Mouse (Mus musculus): ENCODE measurements around the gene Ibtk. TPM values are rescaled to one million over a fixed set of nuclear protein-coding genes. Genes with fewer than 3 reads are reported as not detected.

The Ibtk gene
- polyA plus RNA-seq, 1 experiment from 2014 or later, result 19.0 TPM

DNA sequence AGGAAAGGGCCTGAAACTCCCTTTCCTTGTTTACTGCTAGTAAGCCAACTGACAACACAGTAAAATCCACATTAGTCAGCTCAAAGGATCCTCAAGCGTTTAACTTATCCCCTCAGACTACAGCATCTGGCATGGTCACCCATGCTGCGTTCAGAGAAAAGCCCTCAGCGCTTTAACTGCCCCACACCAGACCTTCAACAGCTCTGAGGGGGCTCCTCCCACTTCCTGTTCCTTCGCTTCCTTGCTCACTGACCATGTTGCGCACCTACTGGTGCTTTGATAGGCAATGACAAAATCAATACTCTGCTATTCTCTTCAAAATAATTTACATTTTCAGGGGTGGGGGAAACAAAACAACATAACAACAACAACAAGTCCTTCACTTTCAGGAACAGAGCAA, 47.2 kb downstream of the Ibtk start:
- H3K36me3 ChIP-seq, result peaks cover 63% of the 10 kb centered on the region

DNA sequence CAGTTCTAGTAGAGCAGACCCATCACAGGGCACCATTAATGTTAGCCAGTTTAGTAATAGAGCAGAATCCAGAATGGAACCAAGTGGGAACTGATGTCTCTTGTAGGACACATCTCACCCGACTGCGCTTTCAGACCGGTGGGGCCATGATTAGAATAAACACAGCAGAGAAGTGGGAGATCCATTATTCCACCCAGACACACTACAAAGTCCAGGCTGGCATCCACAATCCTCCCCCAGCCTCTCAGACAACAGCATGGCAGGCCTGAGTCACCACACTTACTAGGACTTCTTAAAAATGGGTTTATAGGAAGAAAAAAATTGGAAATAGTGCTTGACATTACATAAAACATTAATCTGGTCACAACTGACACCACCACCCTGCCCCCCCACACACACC, 53.5 kb downstream of the Ibtk start:
- H3K9me3 ChIP-seq (replicated peaks), result no peaks in the 10 kb centered on the region
- no peak overlapping the region for H3K9ac ChIP-seq
- no peak for ATAC-seq (replicated peaks; ENCODE audit: insufficient number of reproducible peaks, insufficient read depth, low FRiP score, low read depth)
- no peak overlapping the region for H3K4me3 ChIP-seq
- H3K27me3 ChIP-seq, result no peaks in the 10 kb centered on the region
- H3K27ac ChIP-seq, result no peak overlapping the region
- peaks cover 25% of the 10 kb centered on the region for H3K36me3 ChIP-seq
- no peak overlapping the region for H3K4me2 ChIP-seq
- WGBS, result 97% methylated on average over 3 of the region's 3 CpGs
- no peaks in the 10 kb centered on the region for H3K4me1 ChIP-seq (replicated peaks)

More for the DNA sequence above, 47.2 kb downstream of the Ibtk start:
- Histone ChIP-seq H3K4me2 (no peak overlapping the region), H3K4me3 (no peak overlapping the region), H3K27ac (no peak overlapping the region), H3K9me3 (replicated peaks) (no peaks in the 10 kb centered on the region), H3K27me3 (no peaks in the 10 kb centered on the region), H3K4me1 (replicated peaks) (no peaks in the 10 kb centered on the region), H3K9ac (no peak overlapping the region)
- WGBS, result 80% methylated on average over 5 of the region's 5 CpGs
- no peak for ATAC-seq (replicated peaks; ENCODE audit: insufficient number of reproducible peaks, insufficient read depth, low FRiP score, low read depth)

GRCm38 (mm10) chr9:85693231-85694116, 55.7 kb downstream of the Ibtk start:
- H3K36me3 ChIP-seq, result peaks cover 41% of the 10 kb centered on the region
- H3K27ac ChIP-seq, result no peak overlapping the region
- WGBS, result 51% methylated on average over 6 of the region's 6 CpGs
- H3K27me3 ChIP-seq, result no peaks in the 10 kb centered on the region
- H3K9ac ChIP-seq, result no peak overlapping the region
- H3K4me2 ChIP-seq, result no peak overlapping the region
- no peak for ATAC-seq (replicated peaks; ENCODE audit: insufficient number of reproducible peaks, insufficient read depth, low FRiP score, low read depth)
- no peaks in the 10 kb centered on the region for H3K9me3 ChIP-seq (replicated peaks)
- H3K4me1 ChIP-seq (replicated peaks), result peaks cover 4% of the 10 kb centered on the region; the same call in 1 of the 2 replicates
- H3K4me3 ChIP-seq, result no peak overlapping the region

- WGBS, result 92% methylated on average over 6 of the region's 6 CpGs
- Histone ChIP-seq H3K9ac (no peak overlapping the region), H3K9me3 (replicated peaks) (0 out of 2 replicates have a peak, but pooled peaks cover 3% of the 10 kb centered on the region), H3K4me3 (no peak overlapping the region), H3K27ac (no peak overlapping the region), H3K4me1 (replicated peaks) (peaks cover 4% of the 10 kb centered on the region; the same call in 1 of the 2 replicates), H3K27me3 (no peaks in the 10 kb centered on the region), H3K4me2 (no peak overlapping the region), H3K36me3 (peaks cover 38% of the 10 kb centered on the region)
- no peak for ATAC-seq (replicated peaks; ENCODE audit: insufficient number of reproducible peaks, insufficient read depth, low FRiP score, low read depth)
Observed at GRCm38 (mm10) chr9:85685010-85685409, 64.1 kb downstream of the Ibtk start.

GRCm38 (mm10) chr9:85675131-85675905, 73.8 kb downstream of the Ibtk start:
- no peak for ATAC-seq (replicated peaks; ENCODE audit: insufficient number of reproducible peaks, insufficient read depth, low FRiP score, low read depth)
- Histone ChIP-seq H3K36me3 (no peaks in the 10 kb centered on the region), H3K9ac (no peak overlapping the region), H3K27ac (no peak overlapping the region), H3K4me2 (no peak overlapping the region), H3K4me1 (replicated peaks) (peaks cover 8% of the 10 kb centered on the region), H3K27me3 (no peaks in the 10 kb centered on the region), H3K9me3 (replicated peaks) (no peaks in the 10 kb centered on the region), H3K4me3 (no peak overlapping the region)
- WGBS, result 70% methylated on average over 10 of the region's 10 CpGs

DNA sequence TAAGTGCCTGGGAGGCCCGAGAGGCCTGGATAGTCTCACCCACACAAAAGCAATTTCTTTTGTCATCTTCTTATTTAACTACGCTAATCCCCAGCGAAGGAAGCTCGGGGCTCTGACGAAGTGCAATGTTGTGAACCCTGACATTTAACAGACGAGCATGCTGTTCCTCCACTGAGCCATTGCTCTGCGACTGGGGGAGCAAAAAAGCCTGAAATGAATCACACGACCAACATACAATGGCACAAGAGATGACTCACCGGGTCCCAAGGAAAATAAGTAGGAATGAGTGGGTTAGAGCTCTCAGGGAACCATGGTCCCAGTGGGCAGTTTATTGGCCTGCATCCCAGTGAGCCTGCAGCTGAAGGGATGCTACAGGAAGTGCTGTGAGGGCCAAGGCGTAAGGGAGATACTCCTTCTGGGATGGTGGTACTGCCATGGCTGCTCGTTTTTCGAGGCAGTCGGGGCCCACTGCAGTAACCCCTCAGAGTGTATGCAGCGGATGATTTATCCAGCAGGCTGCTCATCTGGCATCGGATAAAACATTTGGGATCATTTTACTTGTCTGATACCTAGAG, 75.1 kb downstream of the Ibtk start:
- Histone ChIP-seq H3K9me3 (replicated peaks) (no peaks in the 10 kb centered on the region), H3K36me3 (no peaks in the 10 kb centered on the region), H3K4me1 (replicated peaks) (peaks cover 8% of the 10 kb centered on the region), H3K4me3 (no peak overlapping the region), H3K9ac (no peak overlapping the region), H3K27ac (0 out of 2 replicates have a peak overlapping the region, but pooled peaks have one; percentile 4), H3K4me2 (no peak overlapping the region; the same call in 1 of the 2 replicates), H3K27me3 (no peaks in the 10 kb centered on the region)
- 35% methylated on average over 15 of the region's 15 CpGs for WGBS
- no peak for ATAC-seq (replicated peaks; ENCODE audit: insufficient number of reproducible peaks, insufficient read depth, low FRiP score, low read depth)

DNA sequence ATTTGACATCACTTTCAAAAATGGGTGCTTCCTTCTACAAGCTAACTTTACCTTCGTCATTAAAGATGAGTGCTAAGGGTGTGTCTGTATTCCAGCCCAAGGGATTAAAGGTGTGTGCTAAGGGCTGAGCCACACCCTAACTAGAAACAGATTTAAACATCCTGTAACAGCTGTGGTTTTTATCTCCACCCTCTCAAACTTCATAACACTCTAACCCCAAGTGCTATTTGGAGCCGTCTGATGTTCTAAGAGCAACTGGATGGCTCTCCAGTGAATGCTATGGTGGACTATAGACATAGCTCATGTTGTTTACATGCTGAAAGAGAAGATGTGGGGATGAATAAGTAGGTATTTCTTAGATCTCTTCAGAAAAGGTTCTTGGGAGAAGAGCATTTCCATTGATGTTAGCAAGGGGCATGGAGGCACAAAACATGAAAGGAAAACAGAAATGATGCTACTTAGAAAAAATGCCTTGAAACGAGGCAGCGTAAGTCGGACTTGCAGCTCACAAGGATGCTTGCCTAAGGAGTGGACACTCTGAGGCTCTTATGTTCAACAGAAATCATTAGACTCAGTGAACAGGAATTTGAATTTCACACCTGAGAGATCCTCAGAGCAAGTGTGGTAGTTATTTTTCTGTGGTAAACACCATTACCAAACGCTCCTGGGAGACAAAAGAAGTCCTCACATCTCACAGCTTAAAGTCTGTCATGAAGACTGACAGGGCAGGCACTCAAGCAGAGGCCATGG, 77.4 kb downstream of the Ibtk start:
- Histone ChIP-seq H3K36me3 (no peaks in the 10 kb centered on the region), H3K4me3 (no peak overlapping the region), H3K9ac (no peak overlapping the region), H3K9me3 (replicated peaks) (no peaks in the 10 kb centered on the region), H3K27ac (no peak overlapping the region), H3K4me1 (replicated peaks) (peaks cover 8% of the 10 kb centered on the region), H3K4me2 (no peak overlapping the region), H3K27me3 (no peaks in the 10 kb centered on the region)
- no peak for ATAC-seq (replicated peaks; ENCODE audit: insufficient number of reproducible peaks, insufficient read depth, low FRiP score, low read depth)
- WGBS, result 82% methylated on average over 6 of the region's 6 CpGs

- Histone ChIP-seq H3K4me3 (no peak overlapping the region), H3K36me3 (no peaks in the 10 kb centered on the region), H3K27ac (no peak overlapping the region), H3K4me2 (no peak overlapping the region), H3K4me1 (replicated peaks) (no peaks in the 10 kb centered on the region; the same call in 1 of the 2 replicates), H3K27me3 (no peaks in the 10 kb centered on the region), H3K9ac (no peak overlapping the region), H3K9me3 (replicated peaks) (no peaks in the 10 kb centered on the region)
- ATAC-seq (replicated peaks; ENCODE audit: insufficient number of reproducible peaks, insufficient read depth, low FRiP score, low read depth), result no peak
- WGBS, result 71% methylated on average over 1 of the region's 1 CpGs
Observed at GRCm38 (mm10) chr9:85664316-85664715, 84.8 kb downstream of the Ibtk start.

DNA sequence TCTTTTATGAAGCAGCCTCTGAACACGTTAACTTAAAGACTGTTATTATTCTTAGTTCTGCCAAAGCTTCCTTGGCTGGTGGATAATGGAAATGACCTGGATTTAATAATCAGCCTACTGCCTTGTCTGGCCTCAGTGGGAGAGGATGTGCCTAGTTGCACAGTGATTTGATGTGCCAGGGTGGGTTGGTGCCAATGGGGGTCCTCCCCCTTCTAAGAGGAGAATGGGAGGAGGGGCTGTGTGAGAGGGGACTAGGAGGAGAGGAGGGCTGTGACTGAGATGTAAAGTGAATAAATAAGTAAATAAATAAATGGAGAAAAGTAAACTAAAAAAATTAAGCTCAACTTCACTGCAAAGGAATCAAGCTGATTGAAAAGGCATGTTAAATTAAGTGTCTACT, 85.3 kb downstream of the Ibtk start:
- Histone ChIP-seq H3K27me3 (no peaks in the 10 kb centered on the region), H3K4me1 (replicated peaks) (no peaks in the 10 kb centered on the region; the same call in 1 of the 2 replicates), H3K9me3 (replicated peaks) (no peaks in the 10 kb centered on the region), H3K4me3 (no peak overlapping the region), H3K9ac (no peak overlapping the region), H3K27ac (no peak overlapping the region), H3K4me2 (no peak overlapping the region), H3K36me3 (no peaks in the 10 kb centered on the region)
- 85% methylated on average over 1 of the region's 1 CpGs for WGBS
- no peak for ATAC-seq (replicated peaks; ENCODE audit: insufficient number of reproducible peaks, insufficient read depth, low FRiP score, low read depth)

GRCm38 (mm10) chr9:85663091-85663490, 86.0 kb downstream of the Ibtk start:
- no peaks in the 10 kb centered on the region for H3K27me3 ChIP-seq
- H3K4me3 ChIP-seq, result no peak overlapping the region
- 21% methylated on average over 8 of the region's 8 CpGs for WGBS
- H3K4me2 ChIP-seq, result no peak overlapping the region
- H3K27ac ChIP-seq, result no peak overlapping the region
- ATAC-seq (replicated peaks; ENCODE audit: insufficient number of reproducible peaks, insufficient read depth, low FRiP score, low read depth), result 0 out of 2 replicates have a peak, but pooled peaks have one; percentile 27
- H3K9me3 ChIP-seq (replicated peaks), result no peaks in the 10 kb centered on the region
- no peak overlapping the region for H3K9ac ChIP-seq
- no peaks in the 10 kb centered on the region for H3K36me3 ChIP-seq
- no peaks in the 10 kb centered on the region; the same call in 1 of the 2 replicates for H3K4me1 ChIP-seq (replicated peaks)

All from heart, embryonic 15.5 days (tissue).